Mouse (Mus musculus) ES-E14 (cell line): ENCODE data around the gene Wdpcp. TPM values are rescaled to one million over a fixed set of nuclear protein-coding genes. Genes with fewer than 3 reads are reported as not detected.

ENCODE experiments used
- DNase-seq: peaks from one replicate; pipeline ENCODE4 v3.0.0-alpha.2; 2013; ENCODE audit warnings: low read depth, low spot score
- H3K27ac ChIP-seq: 2 replicates; pipeline ENCODE4 v1.5.1; 2012; ENCODE audit warnings: low read depth, mild to moderate bottlenecking, low read length, moderate library complexity, mixed read lengths; ENCODE audit not compliant: poor library complexity, insufficient read depth, severe bottlenecking
- H3K36me3 ChIP-seq: 2 replicates; pipeline ENCODE4 v1.6.1; 2012; ENCODE audit warnings: mild to moderate bottlenecking, low read length, moderate library complexity, mixed read lengths; ENCODE audit not compliant: control insufficient read depth, poor library complexity, insufficient read depth, severe bottlenecking
- H3K4me1 ChIP-seq, 2 experiments: fragments of 150-350 bp in 1 of 2; sonication (generic) in 1 of 2; 2 replicates each; pipeline ENCODE4 v1.6.1; 2012; ENCODE audit warnings: low read length in 2 of 2, mild to moderate bottlenecking in 1 of 2, mixed read lengths in 1 of 2; ENCODE audit not compliant: control insufficient read depth in 2 of 2, insufficient read depth in 2 of 2, poor library complexity in 1 of 2
- H3K4me3 ChIP-seq, 2 experiments: fragments of 150-350 bp in 1 of 2; sonication (generic) in 1 of 2; 2 replicates each; pipeline ENCODE4 v1.5.1; 2012; ENCODE audit warnings: low read length in 2 of 2, low read depth in 1 of 2, mild to moderate bottlenecking in 1 of 2, mixed read lengths in 1 of 2; ENCODE audit not compliant: insufficient read depth in 1 of 2, poor library complexity in 1 of 2, severe bottlenecking in 1 of 2
- H3K9ac ChIP-seq: 2 replicates; pipeline ENCODE4 v1.6.1; 2012; ENCODE audit warnings: low read depth, mild to moderate bottlenecking, low read length, mixed read lengths; ENCODE audit not compliant: poor library complexity, insufficient read depth, severe bottlenecking
- H3K9me3 ChIP-seq: fragments of 150-350 bp; sonication (generic); 2 replicates; pipeline ENCODE4 v1.6.1; 2012; ENCODE audit warnings: low read depth, mild to moderate bottlenecking, low read length; ENCODE audit not compliant: control insufficient read depth, insufficient read depth
- CHD2 ChIP-seq: IDR thresholded peaks from 2 replicates; pipeline ENCODE4 v1.6.1; 2014; ENCODE audit warnings: mild to moderate bottlenecking, low read depth, low read length, inconsistent platforms
- HCFC1 ChIP-seq: IDR thresholded peaks from 2 replicates; pipeline ENCODE4 v1.6.1; 2012; ENCODE audit warnings: low read length, inconsistent platforms, borderline replicate concordance; ENCODE audit not compliant: insufficient read depth
- MAFK ChIP-seq: IDR thresholded peaks from 2 replicates; pipeline ENCODE4 v1.6.1; 2014; ENCODE audit warnings: mild to moderate bottlenecking, low read depth, low read length, inconsistent platforms; ENCODE audit not compliant: insufficient read depth
- ZC3H11A ChIP-seq: IDR thresholded peaks from 2 replicates; pipeline ENCODE4 v1.6.1; 2012; ENCODE audit warnings: low read depth, mild to moderate bottlenecking, inconsistent platforms, low read length, borderline replicate concordance
- ZNF384 ChIP-seq: IDR thresholded peaks from 2 replicates; pipeline ENCODE4 v1.6.1; 2012; ENCODE audit warnings: low read depth, low read length, inconsistent platforms
- in situ Hi-C, 2 experiments: fragments of 600-800 bp; cut with MboI; formaldehyde crosslinking; loops; one replicate each; pipeline ENCODE4 v1.15.1; 2025; ENCODE audit warnings: low sequenced_read_pairs in 2 of 2, inconsistent platforms in 1 of 2; ENCODE audit not compliant: unreplicated experiment in 2 of 2
- total RNA-seq: library from RNA; depleted of rRNA; stranded (reverse); fragments of 300-350 nt; gene quantifications from 2 replicates; pipeline ENCODE4 v1.2.3, GENCODE M21; 2012

The Wdpcp gene
- total RNA-seq, 1 experiment, result 3.0 TPM

DNA sequence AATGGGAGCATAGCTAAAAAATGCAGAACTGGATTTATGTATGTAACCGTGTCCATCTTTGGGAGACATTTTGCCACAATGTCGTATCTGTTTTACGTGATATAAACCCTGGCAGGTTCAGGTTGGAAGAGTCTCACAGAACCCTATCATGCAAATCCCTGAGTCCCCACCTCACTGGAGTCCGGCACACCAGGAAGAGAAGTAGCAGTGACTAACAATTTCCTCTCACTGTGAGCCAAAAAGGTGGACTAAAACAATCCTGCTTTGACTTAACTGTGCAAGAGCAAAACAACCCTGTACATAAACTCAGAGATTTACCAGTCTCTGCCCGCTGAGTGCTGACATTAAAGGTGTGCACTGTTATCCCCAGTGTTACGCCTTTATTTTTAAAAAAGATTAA lies 5.1 kb upstream of the Wdpcp start:
- Histone ChIP-seq H3K9me3 (no peaks in the 10 kb centered on the region), H3K9ac (no peak overlapping the region)
- in situ Hi-C loops, result no loop called here

GRCm38 (mm10) chr11:21567733-21568132 lies 4.3 kb upstream of the Wdpcp start:
- no peak for DNase-seq
- in situ Hi-C loops, result no loop called here
- no peaks in the 10 kb centered on the region for H3K9me3 ChIP-seq
- H3K4me3 ChIP-seq, result no peak overlapping the region
- no peak overlapping the region for H3K9ac ChIP-seq
- H3K4me1 ChIP-seq, result peaks cover 2% of the 10 kb centered on the region in 2 experiments; a peak in 2 of 4 replicates
- H3K36me3 ChIP-seq, result peaks cover 5% of the 10 kb centered on the region
- no peak overlapping the region for H3K27ac ChIP-seq
- TF ChIP-seq ZC3H11A (no peak), MAFK (no peak), CHD2 (no peak), ZNF384 (no peak), HCFC1 (no peak)

More for the DNA sequence above, 5.1 kb upstream of the Wdpcp start:
- Histone ChIP-seq H3K27ac (no peak overlapping the region), H3K4me1 (peaks cover 2% of the 10 kb centered on the region in 2 experiments; a peak in 2 of 4 replicates), H3K4me3 (no peak overlapping the region), H3K36me3 (peaks cover 5% of the 10 kb centered on the region)
- TF ChIP-seq HCFC1 (no peak), MAFK (no peak), ZNF384 (no peak)
- no peak for DNase-seq

- no peak overlapping the region for H3K27ac ChIP-seq
These were observed 3.0 kb upstream of the Wdpcp start for GRCm38 (mm10) chr11:21569002-21569401.

GRCm38 (mm10) chr11:21569456-21570108 lies 2.5 kb upstream of the Wdpcp start:
- no peak for TF ChIP-seq ZC3H11A
- no peak for TF ChIP-seq CHD2
- no peak for TF ChIP-seq MAFK
- TF ChIP-seq ZNF384, result no peak
- no peak for TF ChIP-seq HCFC1
- no peak overlapping the region for H3K9ac ChIP-seq
- in situ Hi-C loops, result no loop called here
- H3K9me3 ChIP-seq, result no peaks in the 10 kb centered on the region
- H3K4me3 ChIP-seq, result no peak overlapping the region
- no peak overlapping the region for H3K27ac ChIP-seq
- peaks cover 5% of the 10 kb centered on the region for H3K36me3 ChIP-seq
- DNase-seq, result no peak
- H3K4me1 ChIP-seq, result peaks cover 2% of the 10 kb centered on the region in 2 experiments; a peak in 2 of 4 replicates

More at GRCm38 (mm10) chr11:21569002-21569401, 3.0 kb upstream of the Wdpcp start:
- Histone ChIP-seq H3K36me3 (peaks cover 5% of the 10 kb centered on the region), H3K9ac (no peak overlapping the region), H3K9me3 (no peaks in the 10 kb centered on the region), H3K4me1 (peaks cover 2% of the 10 kb centered on the region in 2 experiments; a peak in 2 of 4 replicates), H3K4me3 (no peak overlapping the region)
- DNase-seq, result no peak
- no peak for TF ChIP-seq MAFK
- no peak for TF ChIP-seq CHD2
- no peak for TF ChIP-seq HCFC1
- TF ChIP-seq ZC3H11A, result no peak
- no peak for TF ChIP-seq ZNF384
- in situ Hi-C loops, result no loop called here

GRCm38 (mm10) chr11:21570109-21570474 lies 1.9 kb upstream of the Wdpcp start:
- in situ Hi-C loops, result no loop called here
- Histone ChIP-seq H3K9me3 (no peaks in the 10 kb centered on the region), H3K36me3 (peaks cover 3% of the 10 kb centered on the region), H3K4me1 (peaks cover 2% of the 10 kb centered on the region in 2 experiments; a peak in 2 of 4 replicates), H3K27ac (no peak overlapping the region), H3K4me3 (no peak overlapping the region), H3K9ac (no peak overlapping the region)
- TF ChIP-seq ZC3H11A (no peak), ZNF384 (no peak), MAFK (no peak), HCFC1 (no peak), CHD2 (no peak)
- no peak for DNase-seq
